Mouse (Mus musculus) layer of hippocampus, adult 2 months (tissue): ENCODE measurements at regions not wholly inside any gene's neighbourhood (a gene's known extent, or its start where the extent isn't known, plus 50 kb on each side); places are given as distances from the start of the nearest gene placed in this dataset.
A peak's percentile ranks its signal among the peaks of the same experiment; 100 is the strongest.

Experiments
- DNase-seq, 2 experiments: peaks; one replicate each; pipeline ENCODE4 v3.0.0; 2022; ENCODE audit warnings: low spot score in 2 of 2
- H3K27ac ChIP-seq: fragments of 200-600 bp; 2 replicates; pipeline ENCODE4 v1.8.1; 2022
- H3K4me3 ChIP-seq: fragments of 200-600 bp; 2 replicates; pipeline ENCODE4 v1.8.1; 2022; ENCODE audit warnings: mild to moderate bottlenecking
- CTCF ChIP-seq: fragments of 200-600 bp; conservative IDR thresholded peaks from 2 replicates; pipeline ENCODE4 v1.8.1; 2022; ENCODE audit warnings: antibody characterized with exemption, mild to moderate bottlenecking, moderate library complexity

DNA sequence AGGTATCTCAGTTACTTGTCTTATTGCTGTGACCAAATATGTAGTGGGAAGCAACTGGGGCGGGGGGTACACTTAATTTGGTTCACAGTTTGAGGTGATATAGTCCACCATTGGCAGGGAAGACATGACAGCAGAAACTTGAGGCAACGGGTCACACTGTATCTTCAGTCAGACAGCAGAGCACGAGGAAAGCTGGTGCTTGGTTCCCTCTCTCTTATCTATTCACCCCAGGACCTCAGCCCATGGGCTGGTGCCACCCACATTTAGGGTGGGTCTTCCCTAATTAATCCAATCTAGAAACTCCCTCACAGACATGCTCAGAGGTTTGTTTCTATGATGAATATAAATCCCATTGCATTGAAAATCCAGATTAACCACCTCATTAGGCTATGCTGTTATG is 56.5 kb downstream of the Otud1 start:
- no peak for TF ChIP-seq CTCF

DNA sequence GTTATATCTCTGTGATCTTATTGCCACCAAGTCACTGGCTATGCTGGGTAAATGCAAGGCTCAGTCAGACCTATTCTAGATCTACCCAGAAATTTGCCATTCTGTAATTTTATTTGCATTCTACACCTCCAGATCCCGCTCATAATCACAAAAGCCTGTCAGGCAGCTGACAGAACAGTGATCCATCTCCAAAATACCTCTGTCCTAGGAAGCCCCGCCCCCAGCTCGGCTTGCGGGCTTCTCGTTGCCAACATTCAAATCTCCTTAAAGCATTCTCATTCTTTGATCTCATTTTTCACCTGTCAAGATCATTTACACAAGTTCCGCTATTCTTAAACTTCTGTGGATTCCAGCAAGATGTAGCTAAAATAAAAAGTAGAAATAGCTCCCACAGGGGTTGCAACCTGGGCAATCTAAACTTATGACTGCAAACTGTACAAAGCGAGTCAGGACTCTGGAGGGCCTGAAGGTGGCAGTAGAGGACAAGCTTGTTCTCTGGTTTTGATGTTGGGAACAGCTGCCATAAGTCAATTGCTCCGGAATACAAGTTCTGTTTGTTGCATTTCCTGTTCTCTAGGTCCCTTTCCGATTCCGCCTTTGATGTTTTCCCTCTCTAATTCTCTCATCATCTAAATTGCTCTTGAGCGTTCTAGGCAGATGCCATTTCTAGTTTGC is 58.1 kb downstream of the Otud1 start:
- peak; percentile 99 for TF ChIP-seq CTCF
- Histone ChIP-seq H3K4me3 (no peak overlapping the region), H3K27ac (no peak overlapping the region)
- DNase-seq: peak; percentile 59 to 70

More for the DNA sequence above, 56.5 kb downstream of the Otud1 start:
- no peak for DNase-seq
- no peak overlapping the region for H3K27ac ChIP-seq
- no peak overlapping the region for H3K4me3 ChIP-seq

DNA sequence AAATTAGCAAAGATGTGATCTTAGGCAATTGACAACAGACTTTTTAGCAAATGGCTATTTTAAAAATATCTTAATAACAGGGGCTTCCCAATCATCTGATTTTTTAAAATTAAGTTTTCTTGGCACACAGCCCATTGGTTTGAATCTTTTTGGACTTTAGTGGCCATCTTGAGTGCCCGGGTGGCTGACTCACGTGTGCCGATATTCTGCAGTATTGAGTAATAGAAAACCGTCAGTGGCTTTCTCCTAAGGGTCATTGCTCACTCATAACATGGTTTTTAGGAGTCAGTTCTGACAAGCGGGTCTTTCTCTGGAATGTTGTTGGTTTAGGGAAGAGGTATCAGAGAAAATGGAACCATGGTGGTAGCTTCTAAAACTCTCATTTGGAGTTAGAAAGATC is 58.8 kb downstream of the Otud1 start:
- Histone ChIP-seq H3K27ac (no peak overlapping the region), H3K4me3 (no peak overlapping the region)
- TF ChIP-seq CTCF: no peak
- no peak for DNase-seq

DNA sequence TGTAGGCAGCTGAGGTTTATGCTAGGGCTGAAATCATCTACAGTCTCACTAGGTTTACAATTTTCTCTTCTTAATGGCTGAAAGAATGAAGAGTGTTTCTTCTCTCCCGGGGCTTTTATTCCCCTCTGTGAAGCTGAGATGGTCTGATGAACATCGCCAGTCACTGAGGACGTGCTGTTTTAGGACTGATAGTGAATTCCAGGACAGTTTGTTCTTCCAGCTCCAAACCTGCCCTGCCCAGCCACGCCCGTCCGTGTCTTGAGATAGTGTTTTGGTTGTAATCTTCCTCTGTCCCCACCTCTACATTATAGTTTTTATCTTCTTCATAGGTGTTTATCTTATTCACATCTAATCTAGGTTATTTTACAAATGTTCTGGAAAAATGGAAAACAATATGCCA is 68.5 kb downstream of the Otud1 start:
- no peak overlapping the region for H3K27ac ChIP-seq
- no peak for DNase-seq
- no peak for TF ChIP-seq CTCF
- H3K4me3 ChIP-seq: no peak overlapping the region

DNA sequence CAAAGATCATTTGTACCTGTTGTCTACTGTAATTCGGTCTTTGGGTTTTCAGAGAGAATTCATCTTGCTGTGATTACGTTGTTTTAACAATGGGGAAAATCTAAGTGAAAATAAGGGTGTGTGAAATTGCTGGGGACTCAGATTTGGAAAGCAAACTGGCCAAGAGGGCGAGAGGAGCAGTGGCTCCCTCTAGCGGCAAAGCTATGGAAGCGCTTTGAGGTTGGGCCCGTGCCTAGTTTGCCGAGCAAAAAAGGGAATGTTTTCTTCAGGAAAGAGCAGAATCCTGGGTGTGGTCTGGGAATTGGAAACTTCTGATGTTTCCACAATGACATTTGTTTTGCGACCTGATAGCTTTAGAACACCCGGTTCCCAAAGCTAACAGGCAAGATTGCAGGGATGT is 69.4 kb downstream of the Otud1 start:
- Histone ChIP-seq H3K27ac (no peak overlapping the region), H3K4me3 (no peak overlapping the region)
- DNase-seq: peak in 1 of 2 experiments; percentile 40
- peak; percentile 96 for TF ChIP-seq CTCF

DNA sequence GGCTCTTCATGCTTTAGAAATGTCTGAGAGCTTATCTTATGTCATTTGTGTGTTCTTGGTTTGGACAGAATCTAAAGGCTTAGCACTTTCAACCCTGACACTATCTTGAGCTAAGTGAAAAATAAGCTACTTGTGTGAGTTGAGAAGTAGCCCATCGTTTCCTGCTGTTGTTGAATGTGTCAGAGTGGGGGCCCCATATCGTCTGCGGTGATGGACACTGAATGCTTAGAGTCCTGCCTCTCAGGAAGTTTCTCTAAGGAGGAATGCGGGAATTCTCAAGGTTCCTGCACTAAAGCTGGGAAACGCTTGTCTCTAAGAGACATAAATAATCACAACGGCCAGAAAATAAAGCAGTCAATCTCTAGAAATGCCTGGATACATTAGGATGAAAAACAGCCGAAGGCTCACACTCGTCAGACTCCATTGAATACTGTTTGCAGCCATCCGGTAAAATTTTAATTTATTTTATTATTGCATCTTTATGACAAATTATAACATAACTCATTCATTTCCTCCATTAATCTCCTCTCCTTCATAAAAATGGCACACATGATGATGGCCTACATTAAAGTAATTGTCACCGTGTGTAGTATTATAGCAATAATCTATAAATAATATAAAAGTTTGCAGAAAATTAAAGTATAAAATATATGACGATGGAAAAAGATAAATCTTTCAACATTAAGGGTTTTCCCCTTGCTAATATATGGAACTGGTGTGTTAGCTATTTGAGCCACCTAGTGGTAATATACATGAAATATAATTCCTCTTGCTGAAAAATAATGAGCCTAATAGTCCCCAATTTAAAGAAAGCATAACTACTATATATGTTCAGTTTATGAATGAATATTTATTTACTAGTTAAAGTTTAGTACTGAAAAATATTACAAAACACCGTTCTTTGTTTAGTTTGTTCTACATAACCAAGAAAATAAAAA is 75.6 kb downstream of the Otud1 start:
- no peak overlapping the region for H3K4me3 ChIP-seq
- no peak overlapping the region for H3K27ac ChIP-seq
- DNase-seq: no peak
- peak; percentile 73 for TF ChIP-seq CTCF

DNA sequence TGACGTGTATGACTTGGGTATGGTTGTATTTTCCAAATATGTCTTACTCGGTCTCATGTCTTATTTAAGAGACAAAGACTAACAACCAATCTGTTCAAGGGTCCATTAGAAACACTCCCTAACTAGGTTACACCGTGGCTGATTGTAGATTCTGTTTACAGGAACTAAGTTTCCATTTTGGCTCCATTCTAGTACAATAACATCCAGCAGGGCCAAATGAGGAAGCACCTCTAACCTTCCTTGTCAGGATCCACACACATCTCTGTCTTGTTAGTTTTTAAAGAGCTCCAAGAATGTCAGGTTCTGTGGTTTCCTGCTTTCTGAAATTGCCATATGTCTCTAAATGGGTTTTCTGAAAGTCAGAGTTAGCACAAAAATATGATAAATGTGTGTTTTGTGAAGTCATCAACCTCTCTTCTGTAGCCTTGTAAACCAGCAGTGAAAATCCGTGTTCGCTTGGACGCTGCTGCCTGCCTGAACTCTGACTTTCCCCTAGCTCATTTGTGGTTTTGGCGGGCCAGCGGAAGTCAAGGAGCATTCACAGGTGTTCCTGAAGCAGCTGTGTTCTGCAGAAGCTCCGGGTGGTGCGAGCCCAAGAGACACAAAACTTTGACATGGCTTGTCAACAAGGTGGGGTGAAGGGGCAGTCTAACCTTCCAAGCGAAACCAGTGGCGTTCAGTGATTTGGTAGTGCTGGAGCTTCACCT is 76.8 kb downstream of the Otud1 start:
- H3K27ac ChIP-seq: no peak overlapping the region
- DNase-seq: no peak
- H3K4me3 ChIP-seq: no peak overlapping the region
- no peak for TF ChIP-seq CTCF

DNA sequence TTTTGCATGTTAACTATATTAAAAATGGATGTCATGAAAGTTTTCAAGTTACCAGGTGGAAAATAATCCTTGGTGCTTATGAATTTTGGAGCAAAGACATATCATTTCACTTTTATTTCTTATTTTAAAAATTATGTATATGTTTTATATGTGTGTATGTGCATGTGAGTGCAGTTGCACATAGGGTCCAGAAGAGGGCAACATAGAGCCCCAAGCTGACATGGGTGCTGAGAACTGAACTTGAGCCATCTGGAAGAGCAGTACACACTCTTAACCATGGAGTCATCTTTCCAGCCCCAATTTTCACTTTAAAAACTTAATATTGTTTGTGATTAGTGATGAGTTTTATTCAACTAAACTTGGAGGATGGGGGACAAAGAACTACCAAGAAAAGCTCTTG is 84.0 kb downstream of the Otud1 start:
- no peak for DNase-seq
- Histone ChIP-seq H3K4me3 (no peak overlapping the region), H3K27ac (no peak overlapping the region)
- TF ChIP-seq CTCF: peak; percentile 53

DNA sequence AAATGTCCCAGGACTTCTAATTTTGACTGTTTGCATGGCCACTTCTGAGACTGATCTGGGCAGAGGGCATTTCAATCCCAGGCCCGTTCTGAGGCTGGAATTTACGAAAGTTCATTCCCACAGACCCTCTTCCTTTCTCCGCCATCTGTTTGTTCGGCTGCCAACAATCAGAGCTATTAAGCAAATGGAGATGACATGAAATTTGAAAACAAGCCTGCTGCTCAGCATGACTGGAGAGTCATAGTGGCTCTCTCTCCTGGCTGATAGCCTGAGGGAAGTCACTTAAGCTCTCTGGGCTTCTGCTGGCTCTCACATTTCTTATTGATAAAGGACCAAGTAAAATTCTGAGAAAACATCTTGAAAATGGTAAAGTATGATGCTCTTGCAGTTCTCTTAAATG is 85.9 kb downstream of the Otud1 start:
- no peak for TF ChIP-seq CTCF
- DNase-seq: no peak
- Histone ChIP-seq H3K4me3 (no peak overlapping the region), H3K27ac (no peak overlapping the region)

DNA sequence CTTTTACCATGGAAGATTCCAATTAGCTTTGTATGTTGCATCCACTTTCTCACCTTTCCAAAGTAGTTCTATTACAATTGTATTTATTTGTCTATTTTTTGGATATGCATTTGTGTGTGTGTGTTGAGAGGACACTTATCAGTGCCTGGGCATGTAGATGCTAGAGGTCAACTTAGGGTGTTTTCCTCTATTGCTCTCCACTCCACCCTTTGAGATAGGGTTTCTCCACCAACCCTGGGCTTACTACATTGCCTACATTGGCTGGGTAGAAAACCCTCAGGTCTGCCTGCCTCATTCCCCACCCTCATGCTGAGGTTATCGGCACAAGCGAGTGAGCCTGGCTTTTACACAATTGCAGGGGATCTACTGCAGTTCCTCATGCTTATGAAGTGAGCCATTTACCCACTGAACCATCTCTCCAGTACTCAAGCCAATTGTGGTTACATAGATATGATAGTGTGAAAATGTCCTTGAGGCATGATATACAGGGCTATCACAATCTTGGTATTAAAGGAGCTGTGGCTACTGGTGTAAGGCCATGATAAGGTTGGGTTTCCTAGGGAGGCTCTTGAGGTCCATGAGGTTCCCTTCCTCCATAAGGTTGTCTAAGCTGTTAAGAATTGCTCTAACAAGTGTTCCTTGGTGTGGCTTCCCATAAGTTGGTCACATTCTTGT is 87.6 kb downstream of the Otud1 start:
- Histone ChIP-seq H3K27ac (no peak overlapping the region), H3K4me3 (no peak overlapping the region)
- TF ChIP-seq CTCF: no peak
- no peak for DNase-seq

DNA sequence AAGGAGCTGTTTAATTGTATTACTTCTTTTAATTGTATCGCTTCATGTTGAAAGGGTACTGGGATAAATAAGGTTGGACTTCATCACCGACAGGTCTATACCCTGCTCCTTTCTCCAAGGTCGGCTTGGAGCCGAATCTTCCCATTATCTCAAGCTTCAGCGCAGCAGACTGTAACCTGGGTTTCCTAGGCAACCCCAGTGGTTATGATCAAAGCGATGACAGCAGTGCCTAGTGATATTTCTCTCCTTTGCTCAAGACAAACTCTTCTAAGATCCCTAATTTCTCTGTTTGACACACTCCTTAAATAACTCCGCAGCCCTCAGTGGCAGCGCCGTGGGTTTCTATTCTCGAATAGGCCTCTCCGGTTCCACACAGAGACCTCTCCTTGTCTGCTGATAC is 95.2 kb downstream of the Otud1 start:
- no peak for DNase-seq
- TF ChIP-seq CTCF: no peak

DNA sequence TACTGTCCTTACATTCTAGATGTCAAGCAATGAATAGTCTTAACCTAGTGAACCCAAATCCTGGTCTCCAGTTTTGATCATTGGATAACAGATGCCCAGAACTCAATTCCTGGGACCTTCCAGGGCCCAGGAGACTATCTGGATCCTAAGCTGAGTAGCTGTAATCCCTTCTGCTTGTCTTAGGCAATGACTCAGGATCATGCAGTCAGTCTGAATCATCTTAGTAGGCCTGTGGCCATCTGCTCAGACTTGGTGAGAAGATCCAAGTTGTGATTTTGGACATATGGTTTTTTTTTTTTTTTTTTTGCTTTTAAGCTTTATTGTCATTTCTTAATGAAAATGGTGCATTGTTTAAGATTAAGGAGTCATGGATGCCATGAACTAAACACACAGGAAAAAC is 95.9 kb downstream of the Otud1 start:
- Histone ChIP-seq H3K4me3 (no peak overlapping the region), H3K27ac (no peak overlapping the region)
- no peak for TF ChIP-seq CTCF
- DNase-seq: peak in 1 of 2 experiments; percentile 33

More for the DNA sequence above, 95.2 kb downstream of the Otud1 start:
- Histone ChIP-seq H3K27ac (no peak overlapping the region), H3K4me3 (no peak overlapping the region)

DNA sequence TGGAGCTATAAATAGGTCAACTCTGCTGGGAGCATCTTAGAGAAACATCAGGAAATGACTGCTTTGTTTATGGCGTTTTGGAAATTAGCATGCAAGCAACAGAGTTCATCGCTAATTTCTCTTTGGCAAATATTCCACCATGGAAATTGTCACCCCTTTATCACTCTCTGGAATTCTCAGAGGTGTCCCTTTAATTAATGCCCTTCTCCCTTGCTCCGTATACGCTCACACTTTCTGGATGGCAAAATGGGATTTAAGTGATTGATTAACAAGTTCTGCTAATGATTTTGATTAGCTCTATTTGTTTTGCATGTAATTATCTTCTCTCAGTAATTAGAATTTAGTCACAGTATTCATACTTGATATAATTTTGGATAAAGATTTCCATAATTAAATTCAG is 100.4 kb downstream of the Otud1 start:
- Histone ChIP-seq H3K4me3 (no peak overlapping the region), H3K27ac (no peak overlapping the region)
- TF ChIP-seq CTCF: no peak
- no peak for DNase-seq
